Mouse (Mus musculus) forebrain, embryonic 15.5 days (tissue): Measurements from ENCODE around the gene Grap. TPM values are rescaled to one million over a fixed set of nuclear protein-coding genes. Genes with fewer than 3 reads are reported as not detected.

Experiments
- ATAC-seq: fragments of 200-750 bp; cut with Nextera tagmentation; replicated peaks from 2 replicates; pipeline ENCODE4 v1.8.0; 2017; ENCODE audit warnings: mild to moderate bottlenecking, moderate TSS enrichment, moderate library complexity
- H3K27ac ChIP-seq: fragments of 300-500 bp; sonication (generic); replicated peaks from 2 replicates; pipeline ENCODE4 v1.5.1; 2015; ENCODE audit warnings: mild to moderate bottlenecking, inconsistent platforms
- H3K27me3 ChIP-seq: fragments of 300-500 bp; sonication (generic); 2 replicates; pipeline ENCODE4 v1.6.1; 2015; ENCODE audit warnings: inconsistent platforms
- H3K36me3 ChIP-seq: fragments of 300-500 bp; sonication (generic); 2 replicates; pipeline ENCODE4 v1.6.1; 2015; ENCODE audit warnings: mild to moderate bottlenecking, inconsistent platforms
- H3K4me1 ChIP-seq: fragments of 300-500 bp; sonication (generic); 2 replicates; pipeline ENCODE4 v1.6.1; 2015; ENCODE audit warnings: inconsistent platforms
- H3K4me2 ChIP-seq: fragments of 300-500 bp; sonication (generic); replicated peaks from 2 replicates; pipeline ENCODE4 v1.6.1; 2015; ENCODE audit warnings: mild to moderate bottlenecking, inconsistent platforms
- H3K4me3 ChIP-seq: fragments of 300-500 bp; sonication (generic); 2 replicates; pipeline ENCODE4 v1.5.1; 2015; ENCODE audit warnings: mild to moderate bottlenecking, inconsistent platforms
- H3K9ac ChIP-seq: fragments of 300-500 bp; sonication (generic); replicated peaks from 2 replicates; pipeline ENCODE4 v1.6.1; 2015; ENCODE audit warnings: mild to moderate bottlenecking, inconsistent platforms
- H3K9me3 ChIP-seq: fragments of 300-500 bp; sonication (generic); 2 replicates; pipeline ENCODE4 v1.6.1; 2016; ENCODE audit warnings: inconsistent platforms
- WGBS: fragments of 180-500 bp; shearing (Covaris S2); methylation state at CpG from one replicate; pipeline ENCODE4 v1.1.7; 2015; ENCODE audit warnings: mixed read lengths; 5-methylcytosine and 5-hydroxymethylcytosine counted together
- polyA plus RNA-seq: library from polyadenylated mRNA; unstranded; fragments of >200 nt; fragmentation: Nextera tagmentation; extraction: Ambion mirVana; gene quantifications from 2 replicates; pipeline ENCODE4 v1.2.1, GENCODE M21; 2015

Grap gene
- polyA plus RNA-seq, 1 experiment from 2014 or later, result 9.1 TPM

- Histone ChIP-seq H3K9me3 (no peaks in the 10 kb centered on the region), H3K4me3 (no peak overlapping the region), H3K36me3 (no peaks in the 10 kb centered on the region), H3K27me3 (peaks cover 14% of the 10 kb centered on the region), H3K4me2 (no peak overlapping the region), H3K4me1 (peaks cover 10% of the 10 kb centered on the region), H3K27ac (no peak overlapping the region), H3K9ac (no peak overlapping the region)
- ATAC-seq, result no peak
- 89% methylated on average over 4 of the region's 4 CpGs for WGBS
Observed at GRCm38 (mm10) chr11:61679091-61679866, 26.2 kb downstream of the Grap start.

GRCm38 (mm10) chr11:61683907-61684731, 31.1 kb downstream of the Grap start, which contains the start of gene Fam83g:
Gene Fam83g (plus strand): TSS chr11:61684091.
- Histone ChIP-seq H3K27me3 (peaks cover 25% of the 10 kb centered on the region), H3K36me3 (no peaks in the 10 kb centered on the region), H3K27ac (no peak within 1 kb of the TSS), H3K4me2 (peak within 1 kb of the TSS; percentile 42), H3K4me1 (peaks cover 10% of the 10 kb centered on the region), H3K9me3 (no peaks in the 10 kb centered on the region), H3K4me3 (peak within 1 kb of the TSS; percentile 40), H3K9ac (no peak within 1 kb of the TSS)
- WGBS, result under 1% methylated on average over 76 of the region's 76 CpGs
- no peak for ATAC-seq

GRCm38 (mm10) chr11:61685119-61685725, 32.2 kb downstream of the Grap start:
- 78% methylated on average over 8 of the region's 8 CpGs for WGBS
- Histone ChIP-seq H3K4me3 (no peak overlapping the region), H3K9me3 (no peaks in the 10 kb centered on the region), H3K27me3 (peaks cover 25% of the 10 kb centered on the region), H3K36me3 (no peaks in the 10 kb centered on the region), H3K4me1 (peaks cover 10% of the 10 kb centered on the region), H3K4me2 (no peak overlapping the region), H3K27ac (no peak overlapping the region), H3K9ac (no peak overlapping the region)
- ATAC-seq, result no peak

GRCm38 (mm10) chr11:61686141-61686540, 33.1 kb downstream of the Grap start:
- no peak for ATAC-seq
- Histone ChIP-seq H3K9me3 (no peaks in the 10 kb centered on the region), H3K4me3 (no peak overlapping the region), H3K4me1 (peaks cover 10% of the 10 kb centered on the region), H3K4me2 (no peak overlapping the region), H3K27me3 (peaks cover 25% of the 10 kb centered on the region), H3K36me3 (no peaks in the 10 kb centered on the region), H3K27ac (no peak overlapping the region), H3K9ac (no peak overlapping the region)
- WGBS, result 69% methylated on average over 2 of the region's 2 CpGs

GRCm38 (mm10) chr11:61686906-61687453, 33.9 kb downstream of the Grap start:
- Histone ChIP-seq H3K27me3 (peaks cover 25% of the 10 kb centered on the region), H3K27ac (no peak overlapping the region), H3K36me3 (no peaks in the 10 kb centered on the region), H3K4me1 (peaks cover 10% of the 10 kb centered on the region), H3K9ac (no peak overlapping the region), H3K4me2 (no peak overlapping the region), H3K9me3 (no peaks in the 10 kb centered on the region), H3K4me3 (no peak overlapping the region)
- no peak for ATAC-seq
- WGBS, result 59% methylated on average over 10 of the region's 10 CpGs

- peaks cover 10% of the 10 kb centered on the region for H3K4me1 ChIP-seq
- H3K4me3 ChIP-seq, result no peak overlapping the region
- peaks cover 25% of the 10 kb centered on the region for H3K27me3 ChIP-seq
- H3K27ac ChIP-seq, result no peak overlapping the region
- H3K9ac ChIP-seq, result no peak overlapping the region
- 46% methylated on average over 2 of the region's 2 CpGs for WGBS
- no peaks in the 10 kb centered on the region for H3K9me3 ChIP-seq
- no peak for ATAC-seq
- H3K36me3 ChIP-seq, result no peaks in the 10 kb centered on the region
- no peak overlapping the region for H3K4me2 ChIP-seq
Observed at GRCm38 (mm10) chr11:61687595-61687994, 34.5 kb downstream of the Grap start.

GRCm38 (mm10) chr11:61692996-61693395, 39.9 kb downstream of the Grap start:
- no peaks in the 10 kb centered on the region for H3K27me3 ChIP-seq
- 83% methylated on average over 5 of the region's 5 CpGs for WGBS
- no peaks in the 10 kb centered on the region for H3K36me3 ChIP-seq
- ATAC-seq, result no peak
- H3K4me2 ChIP-seq, result no peak overlapping the region
- H3K4me3 ChIP-seq, result no peak overlapping the region
- H3K9ac ChIP-seq, result no peak overlapping the region
- no peaks in the 10 kb centered on the region for H3K4me1 ChIP-seq
- no peaks in the 10 kb centered on the region for H3K9me3 ChIP-seq
- no peak overlapping the region for H3K27ac ChIP-seq

GRCm38 (mm10) chr11:61698852-61699251, 45.8 kb downstream of the Grap start:
- H3K27me3 ChIP-seq, result no peaks in the 10 kb centered on the region
- H3K27ac ChIP-seq, result no peak overlapping the region
- peaks cover 8% of the 10 kb centered on the region; the same call in 1 of the 2 replicates for H3K4me1 ChIP-seq
- H3K9ac ChIP-seq, result no peak overlapping the region
- no peaks in the 10 kb centered on the region for H3K36me3 ChIP-seq
- H3K9me3 ChIP-seq, result no peaks in the 10 kb centered on the region
- no peak for ATAC-seq
- no peak overlapping the region for H3K4me2 ChIP-seq
- H3K4me3 ChIP-seq, result no peak overlapping the region

GRCm38 (mm10) chr11:61699460-61699859, 46.4 kb downstream of the Grap start:
- ATAC-seq, result no peak
- Histone ChIP-seq H3K4me3 (no peak overlapping the region), H3K9me3 (no peaks in the 10 kb centered on the region), H3K4me1 (peaks cover 8% of the 10 kb centered on the region; the same call in 1 of the 2 replicates), H3K4me2 (no peak overlapping the region), H3K36me3 (no peaks in the 10 kb centered on the region), H3K27ac (no peak overlapping the region), H3K27me3 (no peaks in the 10 kb centered on the region), H3K9ac (no peak overlapping the region)
- 83% methylated on average over 5 of the region's 5 CpGs for WGBS

- Histone ChIP-seq H3K27ac (no peak overlapping the region), H3K4me3 (no peak overlapping the region), H3K36me3 (no peaks in the 10 kb centered on the region), H3K9me3 (no peaks in the 10 kb centered on the region), H3K4me2 (no peak overlapping the region), H3K27me3 (no peaks in the 10 kb centered on the region), H3K4me1 (peaks cover 8% of the 10 kb centered on the region; the same call in 1 of the 2 replicates), H3K9ac (no peak overlapping the region)
- ATAC-seq, result no peak
- WGBS, result 33% methylated on average over 4 of the region's 4 CpGs
Observed at GRCm38 (mm10) chr11:61699933-61700332, 46.9 kb downstream of the Grap start.

- Histone ChIP-seq H3K4me3 (no peak overlapping the region), H3K9me3 (no peaks in the 10 kb centered on the region), H3K9ac (no peak overlapping the region), H3K4me2 (no peak overlapping the region), H3K27me3 (no peaks in the 10 kb centered on the region), H3K36me3 (no peaks in the 10 kb centered on the region), H3K4me1 (peaks cover 8% of the 10 kb centered on the region; the same call in 1 of the 2 replicates), H3K27ac (no peak overlapping the region)
- 39% methylated on average over 5 of the region's 5 CpGs for WGBS
- no peak for ATAC-seq
Observed at GRCm38 (mm10) chr11:61701696-61702095, 48.6 kb downstream of the Grap start.

GRCm38 (mm10) chr11:61702494-61702893, 49.4 kb downstream of the Grap start:
- H3K4me2 ChIP-seq, result no peak overlapping the region
- H3K9ac ChIP-seq, result no peak overlapping the region
- 93% methylated on average over 5 of the region's 5 CpGs for WGBS
- ATAC-seq, result no peak
- H3K9me3 ChIP-seq, result no peaks in the 10 kb centered on the region
- H3K27ac ChIP-seq, result no peak overlapping the region
- H3K4me1 ChIP-seq, result peaks cover 8% of the 10 kb centered on the region; the same call in 1 of the 2 replicates
- H3K36me3 ChIP-seq, result no peaks in the 10 kb centered on the region
- H3K4me3 ChIP-seq, result no peak overlapping the region
- no peaks in the 10 kb centered on the region for H3K27me3 ChIP-seq
